Mouse (Mus musculus) ES-E14 (cell line): ENCODE results near the gene Rpl23a.

ENCODE experiments used
- CHD2 ChIP-seq: IDR thresholded peaks from 2 replicates; pipeline ENCODE4 v1.6.1; 2014; ENCODE audit warnings: mild to moderate bottlenecking, low read depth, low read length, inconsistent platforms
- HCFC1 ChIP-seq: IDR thresholded peaks from 2 replicates; pipeline ENCODE4 v1.6.1; 2012; ENCODE audit warnings: low read length, inconsistent platforms, borderline replicate concordance; ENCODE audit not compliant: insufficient read depth
- MAFK ChIP-seq: IDR thresholded peaks from 2 replicates; pipeline ENCODE4 v1.6.1; 2014; ENCODE audit warnings: mild to moderate bottlenecking, low read depth, low read length, inconsistent platforms; ENCODE audit not compliant: insufficient read depth
- ZNF384 ChIP-seq: IDR thresholded peaks from 2 replicates; pipeline ENCODE4 v1.6.1; 2012; ENCODE audit warnings: low read depth, low read length, inconsistent platforms

DNA sequence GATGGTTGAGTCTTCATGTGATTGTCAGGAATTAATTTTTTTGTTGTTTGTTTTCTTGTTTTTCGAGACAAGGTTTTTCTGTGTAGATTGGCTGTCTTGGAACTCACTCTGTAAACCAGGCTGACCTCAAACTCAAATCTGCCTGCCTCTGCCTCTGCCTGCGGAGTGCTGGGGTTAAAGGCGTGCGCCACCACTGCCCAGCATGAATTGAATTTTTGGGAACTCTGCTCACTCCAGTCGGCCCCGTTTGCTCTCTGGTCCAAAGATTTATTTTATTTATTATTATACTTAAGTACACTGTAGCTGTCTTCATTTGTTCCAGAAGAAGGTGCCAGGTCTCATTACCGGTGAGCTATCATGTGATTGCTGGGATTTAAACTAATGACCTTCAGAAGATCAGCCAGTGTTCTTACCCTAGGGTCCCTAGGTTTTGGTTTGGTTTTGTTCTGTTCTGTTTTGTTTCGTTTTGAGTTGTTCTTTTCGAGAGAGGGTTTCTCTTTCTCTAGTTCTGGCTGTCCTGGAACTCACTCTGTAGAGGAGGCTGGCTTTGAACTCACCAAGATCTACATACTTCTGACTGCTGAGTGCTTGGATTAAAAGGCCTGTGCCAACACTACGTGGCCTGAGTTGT, 615 bp upstream of the Rpl23a start:
- TF ChIP-seq ZNF384 (no peak), CHD2 (no peak), MAFK (no peak), HCFC1 (no peak)
